ENCODE assay signal across 8 mouse cellular contexts in genomic region chr7:5080010-5080751, GRCm38 (mm10). TPM values are rescaled to one million over a fixed set of nuclear protein-coding genes. Genes with fewer than 3 reads are reported as not detected.
A peak's percentile ranks its signal among the peaks of the same experiment; 100 is the strongest.
DNase-seq lines count a peak whose midpoint lies in the region; ATAC-seq and TF ChIP-seq lines count a peak whose summit lies in the region.

Gene Epn1, plus strand, starts transcription at chr7:5080235.

- peak; percentile 61; the same call in 1 of the 2 replicates for TF ChIP-seq POLR2A in bone marrow, adult 2 months (IDR thresholded peaks at IDR 0.05; ENCODE audit: borderline replicate concordance, control insufficient read depth, low read depth, low read length)

- peak within 1 kb of the TSS; percentile 98 for H3K4me3 ChIP-seq in bone marrow, adult 2 months (replicated peaks; ENCODE audit: control insufficient read depth, low read depth, low read length)
- peak within 1 kb of the TSS; percentile 100 for H3K4me3 ChIP-seq in embryonic facial prominence, embryonic 15.5 days (replicated peaks)
- peak within 1 kb of the TSS; percentile 96 for H3K4me3 ChIP-seq in kidney, embryonic 14.5 days (ENCODE audit: low read length)
- H3K4me3 ChIP-seq in limb, embryonic 15.5 days = peak within 1 kb of the TSS; percentile 99

- peak; percentile 97 for ATAC-seq in embryonic facial prominence, embryonic 15.5 days (ENCODE audit: insufficient number of reproducible peaks, low FRiP score, low TSS enrichment, low read depth)
- ATAC-seq in kidney, embryonic 14.5 days (ENCODE audit: low FRiP score, low TSS enrichment) = peak; percentile 96
- ATAC-seq in limb, embryonic 15.5 days (ENCODE audit: insufficient number of reproducible peaks, low FRiP score, low TSS enrichment, low read depth) = peak; percentile 97

- H3K4me1 ChIP-seq in bone marrow, adult 2 months (ENCODE audit: control insufficient read depth, insufficient read depth, low read length) = peaks cover 2% of the 10 kb centered on the region; the same call in 1 of the 2 replicates
- peaks cover 26% of the 10 kb centered on the region for H3K4me1 ChIP-seq in embryonic facial prominence, embryonic 15.5 days
- peaks cover 8% of the 10 kb centered on the region for H3K4me1 ChIP-seq in kidney, embryonic 14.5 days (ENCODE audit: control insufficient read depth, insufficient read depth, low read length)
- peaks cover 26% of the 10 kb centered on the region for H3K4me1 ChIP-seq in limb, embryonic 15.5 days

- H3K4me2 ChIP-seq in embryonic facial prominence, embryonic 15.5 days (replicated peaks) = peak within 1 kb of the TSS; percentile 74
- peak within 1 kb of the TSS; percentile 74 for H3K4me2 ChIP-seq in kidney, embryonic 14.5 days (replicated peaks; ENCODE audit: low read depth, low read length)
- peak within 1 kb of the TSS; percentile 77 for H3K4me2 ChIP-seq in limb, embryonic 15.5 days

- H3K27ac ChIP-seq in bone marrow, adult 2 months (ENCODE audit: control insufficient read depth, insufficient read depth, low read depth, low read length, poor library complexity) = peak within 1 kb of the TSS; percentile 98
- peak within 1 kb of the TSS; percentile 95 for H3K27ac ChIP-seq in embryonic facial prominence, embryonic 15.5 days (replicated peaks)
- peak within 1 kb of the TSS; percentile 97 for H3K27ac ChIP-seq in kidney, embryonic 14.5 days (ENCODE audit: low read depth, low read length)
- H3K27ac ChIP-seq in limb, embryonic 15.5 days = peak within 1 kb of the TSS; percentile 92

- no peaks in the 10 kb centered on the region for H3K27me3 ChIP-seq in embryonic facial prominence, embryonic 15.5 days
- H3K27me3 ChIP-seq in kidney, embryonic 14.5 days (ENCODE audit: control insufficient read depth, insufficient read depth, low read length) = no peaks in the 10 kb centered on the region
- H3K27me3 ChIP-seq in limb, embryonic 15.5 days = no peaks in the 10 kb centered on the region

- H3K9me3 ChIP-seq in embryonic facial prominence, embryonic 15.5 days (replicated peaks) = no peaks in the 10 kb centered on the region
- H3K9me3 ChIP-seq in kidney, embryonic 14.5 days (ENCODE audit: control insufficient read depth, low read length) = no peaks in the 10 kb centered on the region
- H3K9me3 ChIP-seq in limb, embryonic 15.5 days = no peaks in the 10 kb centered on the region

- peaks cover 32% of the 10 kb centered on the region for H3K36me3 ChIP-seq in embryonic facial prominence, embryonic 15.5 days
- peaks cover 54% of the 10 kb centered on the region for H3K36me3 ChIP-seq in kidney, embryonic 14.5 days (ENCODE audit: control insufficient read depth, insufficient read depth, low read length)
- peaks cover 48% of the 10 kb centered on the region for H3K36me3 ChIP-seq in limb, embryonic 15.5 days

- TF ChIP-seq CTCF in bone marrow, adult 2 months (IDR thresholded peaks at IDR 0.05; ENCODE audit: control insufficient read depth, insufficient read depth, low read length) = no peak

- WGBS in bone marrow, adult 2 months = under 1% methylated on average over 81 of the region's 81 CpGs
- WGBS in embryonic facial prominence, embryonic 15.5 days = under 1% methylated on average over 81 of the region's 81 CpGs
- under 1% methylated on average over 69 of the region's 81 CpGs for WGBS in kidney, embryonic 14.5 days
- WGBS in limb, embryonic 15.5 days = under 1% methylated on average over 73 of the region's 81 CpGs

- peak; percentile 95 for DNase-seq in 416B (ENCODE audit: low read depth)
- DNase-seq in heart, adult 9 months (ENCODE audit: low spot score in 2 of 2) = peak; percentile 95
- peak; percentile 86 to 93 for DNase-seq in monocyte, adult 2 months (ENCODE audit: low read depth in 1 of 2, low spot score in 2 of 2)
- DNase-seq in spleen, postnatal 36 days (ENCODE audit: low spot score in 2 of 2) = peak; percentile 96

- peak within 1 kb of the TSS; percentile 100 for H3K9ac ChIP-seq in embryonic facial prominence, embryonic 15.5 days
- peak within 1 kb of the TSS; percentile 97 for H3K9ac ChIP-seq in kidney, embryonic 14.5 days (ENCODE audit: low read depth, low read length)
- peak within 1 kb of the TSS; percentile 98 for H3K9ac ChIP-seq in limb, embryonic 15.5 days

RNA-seq across cellular contexts. Expression of gene Epn1, which starts in this region (rescaled TPM):
- polyA plus RNA-seq in bone marrow, adult 2 months (2011; ENCODE audit: insufficient read depth, insufficient read length, low replicate concordance, missing spikeins) = 109 and 135 TPM in 2 replicates
- polyA plus RNA-seq in embryonic facial prominence, embryonic 15.5 days (2015; fragmentation: Nextera tagmentation; extraction: Ambion mirVana) = 66.5 and 70.6 TPM in 2 replicates
- 53.2 and 63.8 TPM in 2 replicates for polyA plus RNA-seq in kidney, embryonic 14.5 days (2014; fragmentation: Nextera tagmentation; extraction: Ambion mirVana)
- 59.8 and 63.0 TPM in 2 replicates for polyA plus RNA-seq in limb, embryonic 15.5 days (2015; fragmentation: Nextera tagmentation; extraction: Ambion mirVana)

Comparison
In these comparisons a context has a peak if more than half of its experiments do, and no peak if none do; other contexts are left out.
1. Peak in every context shown above with its lines: DNase-seq, ATAC-seq, H3K4me3 ChIP-seq and H3K27ac ChIP-seq.